Mouse (Mus musculus) embryonic facial prominence, embryonic 13.5 days (tissue): Measurements from ENCODE around the gene Gm11437. TPM values are rescaled to one million over a fixed set of nuclear protein-coding genes. Genes with fewer than 3 reads are reported as not detected.

Source experiments
- ATAC-seq: fragments of 200-750 bp; cut with Nextera tagmentation; 2 replicates; pipeline ENCODE4 v1.8.0; 2017; ENCODE audit warnings: low read depth; ENCODE audit not compliant: insufficient number of reproducible peaks, insufficient read depth, low FRiP score, low TSS enrichment
- H3K27ac ChIP-seq: fragments of 300-500 bp; sonication (generic); 2 replicates; pipeline ENCODE4 v1.5.1; 2015; ENCODE audit warnings: moderate library complexity, mild to moderate bottlenecking, inconsistent platforms
- H3K27me3 ChIP-seq: fragments of 300-500 bp; sonication (generic); 2 replicates; pipeline ENCODE4 v1.6.1; 2015; ENCODE audit warnings: mild to moderate bottlenecking, inconsistent platforms
- H3K36me3 ChIP-seq: fragments of 300-500 bp; sonication (generic); 2 replicates; pipeline ENCODE4 v1.6.1; 2015; ENCODE audit warnings: mild to moderate bottlenecking, inconsistent platforms
- H3K4me1 ChIP-seq: fragments of 300-500 bp; sonication (generic); 2 replicates; pipeline ENCODE4 v1.6.1; 2015; ENCODE audit warnings: inconsistent platforms
- H3K4me2 ChIP-seq: fragments of 300-500 bp; sonication (generic); 2 replicates; pipeline ENCODE4 v1.6.1; 2015; ENCODE audit warnings: moderate library complexity, mild to moderate bottlenecking, inconsistent platforms
- H3K4me3 ChIP-seq: fragments of 300-500 bp; sonication (generic); 2 replicates; pipeline ENCODE4 v1.5.1; 2015; ENCODE audit warnings: mild to moderate bottlenecking, inconsistent platforms
- H3K9ac ChIP-seq: fragments of 300-500 bp; sonication (generic); 2 replicates; pipeline ENCODE4 v1.6.1; 2015; ENCODE audit warnings: mild to moderate bottlenecking, inconsistent platforms
- H3K9me3 ChIP-seq: fragments of 300-500 bp; sonication (generic); 2 replicates; pipeline ENCODE4 v1.6.1; 2016; ENCODE audit warnings: inconsistent platforms
- polyA plus RNA-seq: library from polyadenylated mRNA; unstranded; fragments of >200 nt; fragmentation: Nextera tagmentation; extraction: Ambion mirVana; gene quantifications from 2 replicates; pipeline ENCODE4 v1.2.1, GENCODE M21; 2015

The Gm11437 gene
- polyA plus RNA-seq, 1 experiment from 2014 or later, result not detected

DNA sequence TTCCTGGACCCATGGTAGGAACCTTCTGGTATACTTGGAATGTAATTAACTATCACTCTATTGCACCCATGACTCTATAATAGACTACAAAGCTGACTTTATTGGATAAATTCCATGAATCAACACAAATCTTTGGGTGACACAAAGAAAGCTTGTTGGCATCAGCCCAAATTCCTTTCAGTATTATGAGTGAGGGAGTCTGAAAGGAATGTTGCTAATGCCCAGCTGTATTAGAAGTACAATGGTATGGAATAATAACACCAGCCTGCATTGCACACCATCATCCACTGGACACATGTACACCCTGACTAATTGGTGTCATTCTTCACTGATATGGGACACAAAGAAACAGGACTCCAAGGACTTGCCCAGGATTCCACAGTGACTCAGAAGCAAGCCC, 66.1 kb downstream of the Gm11437 start:
- no peak overlapping the region for H3K4me3 ChIP-seq
- ATAC-seq, result no peak
- no peak overlapping the region for H3K27ac ChIP-seq
- no peaks in the 10 kb centered on the region for H3K27me3 ChIP-seq
- H3K4me1 ChIP-seq, result no peaks in the 10 kb centered on the region; the same call in 1 of the 2 replicates
- peaks cover 85% of the 10 kb centered on the region for H3K36me3 ChIP-seq
- H3K4me2 ChIP-seq, result no peak overlapping the region
- H3K9ac ChIP-seq, result no peak overlapping the region
- no peaks in the 10 kb centered on the region for H3K9me3 ChIP-seq

Other genes with a start within 250 kb of the Gm11437 start
- gene Ddx52, start 225.4 kb downstream of the Gm11437 start, polyA plus RNA-seq, result 37.9 and 42.7 TPM in 2 replicates
- 9.0 and 13.1 TPM in 2 replicates for gene Synrg, start 203.0 kb downstream of the Gm11437 start, polyA plus RNA-seq
- 16.6 and 19.9 TPM in 2 replicates for gene Dusp14, start 98.2 kb downstream of the Gm11437 start, polyA plus RNA-seq
- 42.6 and 45.6 TPM in 2 replicates for gene Tada2a, start 37.9 kb downstream of the Gm11437 start, polyA plus RNA-seq
- 18.8 and 19.1 TPM in 2 replicates for gene Acaca, start 37.8 kb downstream of the Gm11437 start, polyA plus RNA-seq